Mouse (Mus musculus) embryonic stem cell, embryonic (primary cell): ENCODE measurements around the gene Arhgef28.

Source experiments
- CTCF ChIA-PET, 4 experiments: fragments of 300-600 bp in 2 of 4; fragments of 350-600 bp in 2 of 4; sonication (Branson Sonifier 250); formaldehyde crosslinking; loops; one replicate each; lab custom pipeline; 2022; ENCODE audit warnings: inconsistent platforms in 2 of 4; lab: Charles Lee
- POLR2A ChIA-PET, 4 experiments: fragments of 300-600 bp in 2 of 4; fragments of 350-600 bp in 2 of 4; sonication (Branson Sonifier 250); formaldehyde crosslinking; loops; one replicate each; lab custom pipeline; 2022; ENCODE audit warnings: antibody characterized with exemption in 4 of 4, inconsistent platforms in 1 of 4; lab: Charles Lee

Arhgef28 gene

DNA sequence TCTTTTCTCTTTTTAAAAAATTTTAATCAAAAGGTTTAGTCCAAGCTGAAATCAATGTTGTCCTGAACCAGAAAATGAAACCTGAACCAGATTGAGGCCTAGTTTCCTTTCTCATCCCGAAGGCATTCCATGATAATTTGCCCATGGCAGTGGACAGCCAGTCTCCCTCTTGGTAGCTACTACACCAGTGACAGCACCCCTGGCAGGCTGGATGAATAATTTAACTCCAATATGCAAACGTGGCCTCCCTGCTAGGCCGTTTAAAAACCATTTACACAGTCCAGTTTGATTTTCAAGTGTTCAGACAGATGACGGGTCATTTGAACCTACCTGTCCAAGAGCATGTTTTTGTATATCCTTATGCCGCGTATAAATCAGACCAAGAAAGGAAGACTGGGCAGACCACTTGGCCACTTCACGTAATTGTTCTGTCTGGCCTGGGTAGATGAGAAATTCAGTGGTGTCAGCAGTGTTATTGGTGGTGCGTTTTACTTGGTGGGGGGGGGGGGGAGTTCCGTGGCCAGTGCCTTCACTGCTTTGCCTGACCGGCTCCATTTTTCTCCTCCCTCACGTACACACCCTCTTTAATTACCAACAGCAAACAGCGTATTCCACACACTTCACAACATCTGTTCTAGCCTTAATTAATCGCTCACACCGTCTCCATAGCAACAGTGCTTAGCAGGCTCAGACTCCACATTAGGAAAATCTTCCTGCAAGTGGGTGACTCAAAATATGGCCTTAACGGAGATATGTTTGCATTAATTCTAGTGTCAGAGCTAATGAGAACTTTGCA lies 314.0 kb downstream of the Arhgef28 start:
- CTCF ChIA-PET, result interaction anchor here in 1 of 4 experiments (0.7 kb wide), 1 partner anchor 70 kb away, joined by 4 read pairs; no protein-coding TSS in a partner anchor
- POLR2A ChIA-PET, result interaction anchor here in 2 of 4 experiments (0.6 to 1.0 kb wide), 3 partner anchors 8 to 665 kb away, joined by 3 to 5 read pairs (median 3); no protein-coding TSS in a partner anchor

DNA sequence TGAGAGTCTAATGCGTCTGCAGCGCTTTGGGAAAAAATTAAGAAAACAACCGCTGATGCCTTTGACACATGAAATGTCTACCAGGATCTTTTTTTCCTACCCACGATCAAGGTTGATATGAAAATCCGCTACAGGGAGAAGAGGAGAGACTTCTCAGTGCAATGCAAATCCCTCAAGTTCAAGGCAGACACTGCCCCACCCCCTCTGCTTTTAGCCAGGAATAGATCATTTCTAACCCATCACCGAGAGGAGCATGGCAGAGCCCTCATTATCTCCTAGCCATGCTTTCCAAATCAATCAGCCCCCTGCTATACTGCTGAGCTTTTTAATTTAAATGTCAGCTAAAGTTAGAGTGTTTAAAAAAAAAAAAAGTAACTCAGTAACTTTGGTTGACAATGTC lies 318.2 kb downstream of the Arhgef28 start:
- ChIA-PET CTCF (interaction anchor here in 1 of 4 experiments (1.0 kb wide), 1 partner anchor 51 kb away, joined by 3 read pairs; no protein-coding TSS in a partner anchor), POLR2A (interaction anchor here in 1 of 4 experiments (0.5 kb wide), 1 partner anchor 48 kb away, joined by 3 read pairs; no protein-coding TSS in a partner anchor)

GRCm38 (mm10) chr13:97887558-97887957 lies 318.7 kb downstream of the Arhgef28 start:
- ChIA-PET POLR2A (interaction anchor here in 2 of 4 experiments (0.5 to 0.6 kb wide), 2 partner anchors 45 to 47 kb away, joined by 3 to 4 read pairs; no protein-coding TSS in a partner anchor), CTCF (interaction anchor here in 2 of 4 experiments (0.6 to 1.0 kb wide), 2 partner anchors 51 to 411 kb away, joined by 3 to 11 read pairs; no protein-coding TSS in a partner anchor)

GRCm38 (mm10) chr13:97883629-97884028 lies 322.6 kb downstream of the Arhgef28 start:
- CTCF ChIA-PET, result no interaction called here
- POLR2A ChIA-PET, result interaction anchor here in 1 of 4 experiments (0.5 to 1.2 kb wide), 2 partner anchors 44 to 63 kb away, joined by 3 to 4 read pairs; no protein-coding TSS in a partner anchor

GRCm38 (mm10) chr13:97876450-97876849 lies 329.8 kb downstream of the Arhgef28 start:
- POLR2A ChIA-PET, result no interaction called here
- CTCF ChIA-PET, result no interaction called here

- ChIA-PET CTCF (no interaction called here), POLR2A (no interaction called here)
Observed at GRCm38 (mm10) chr13:97876031-97876430, 330.2 kb downstream of the Arhgef28 start.

DNA sequence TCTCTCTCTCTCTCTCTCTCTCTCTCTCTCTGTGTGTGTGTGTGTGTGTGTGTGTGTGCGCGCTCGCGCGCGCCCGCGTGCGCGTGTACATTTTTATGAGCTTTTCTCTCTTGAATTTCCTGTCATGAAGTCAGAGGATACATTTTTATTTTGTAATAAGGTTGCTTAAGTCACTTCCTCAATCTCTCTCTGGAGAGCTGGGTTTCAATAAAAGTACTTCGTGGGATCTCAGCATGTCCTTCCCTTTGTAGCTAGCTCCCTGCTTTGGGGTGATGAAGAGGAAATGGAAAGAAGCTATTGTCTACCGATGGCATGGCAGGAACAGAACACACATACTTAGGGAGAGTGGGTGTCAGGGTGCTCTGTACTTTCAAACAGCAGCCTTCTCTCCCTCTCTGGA lies 336.8 kb downstream of the Arhgef28 start:
- CTCF ChIA-PET, result no interaction called here
- POLR2A ChIA-PET, result interaction anchor here in 3 of 4 experiments (0.6 to 0.8 kb wide), 5 partner anchors 13 to 432 kb away, joined by 3 to 8 read pairs (median 3); no protein-coding TSS in a partner anchor

DNA sequence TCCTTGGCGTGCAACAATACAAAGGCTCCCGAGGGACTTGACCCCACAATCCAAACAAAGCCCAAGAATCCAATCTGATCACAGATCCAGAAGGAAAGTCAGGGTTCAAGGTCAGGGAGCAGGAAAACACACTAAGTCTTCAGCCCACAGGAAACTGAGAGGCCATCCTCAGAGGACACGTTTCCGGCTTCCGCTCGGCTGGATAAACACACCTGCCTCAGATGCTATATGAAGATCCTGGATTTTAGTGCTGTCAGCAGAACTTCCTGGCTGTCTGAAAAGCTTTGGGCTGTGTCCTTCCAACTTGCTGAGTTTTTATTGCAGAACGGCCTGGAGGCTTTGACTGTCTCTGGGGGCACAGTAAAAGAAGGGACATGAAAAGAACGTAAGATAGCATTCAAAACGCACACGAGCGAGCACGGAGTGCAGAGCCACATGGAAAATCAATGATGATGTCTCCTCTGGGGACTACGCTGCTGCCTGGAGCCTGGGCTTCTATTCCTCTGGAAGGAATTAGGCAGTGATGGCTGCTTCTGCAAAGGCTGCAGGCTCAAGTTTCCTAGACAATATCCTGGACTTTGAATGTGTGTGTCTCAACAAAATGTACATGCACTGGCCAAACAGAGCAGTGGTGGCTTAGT lies 338.8 kb downstream of the Arhgef28 start:
- POLR2A ChIA-PET, result no interaction called here
- CTCF ChIA-PET, result no interaction called here

DNA sequence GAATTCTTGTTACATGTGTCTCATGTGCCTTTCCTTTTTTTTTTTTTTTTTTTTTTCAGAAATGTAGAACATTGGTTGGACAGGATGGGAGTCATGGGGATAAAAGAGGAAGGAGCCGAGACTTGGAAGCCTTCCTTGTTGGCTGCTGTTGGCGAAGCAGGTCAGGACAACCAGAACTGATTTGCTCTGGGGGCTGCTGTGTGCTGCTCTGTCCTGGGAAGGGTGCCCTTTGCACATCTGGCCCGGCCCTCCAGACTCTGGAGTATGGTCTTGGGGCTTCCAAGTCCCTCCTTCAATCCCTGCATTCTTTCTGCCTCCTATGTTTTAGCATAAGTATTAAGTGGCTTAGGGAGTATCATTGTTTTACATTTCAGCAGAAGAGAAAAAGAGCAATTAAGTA lies 347.2 kb downstream of the Arhgef28 start:
- ChIA-PET CTCF (no interaction called here), POLR2A (interaction anchor here in 1 of 4 experiments (0.6 kb wide), 1 partner anchor 545 kb away, joined by 4 read pairs; no protein-coding TSS in a partner anchor)

DNA sequence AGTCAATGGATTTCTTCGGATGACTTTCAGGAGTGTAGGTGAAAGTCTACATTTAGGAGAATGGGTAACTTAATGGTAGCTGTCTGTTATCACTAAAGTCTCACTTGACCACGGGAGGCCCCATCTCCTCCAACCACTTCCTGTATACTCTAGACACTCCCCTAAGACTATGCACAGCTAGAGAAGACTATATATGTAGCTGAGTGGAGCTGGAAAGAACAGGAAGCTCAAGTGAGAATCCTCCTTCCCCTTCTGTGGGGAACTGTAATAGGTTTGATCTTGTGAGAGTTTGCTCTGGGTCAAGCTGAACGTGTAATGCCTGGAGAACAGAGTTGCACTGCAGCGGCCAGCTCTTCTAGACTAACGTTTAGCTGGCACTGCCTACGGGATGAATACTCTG lies 348.4 kb downstream of the Arhgef28 start:
- ChIA-PET POLR2A (interaction anchor here in 1 of 4 experiments (1.4 kb wide), 1 partner anchor 43 kb away, joined by 3 read pairs; no protein-coding TSS in a partner anchor), CTCF (no interaction called here)

DNA sequence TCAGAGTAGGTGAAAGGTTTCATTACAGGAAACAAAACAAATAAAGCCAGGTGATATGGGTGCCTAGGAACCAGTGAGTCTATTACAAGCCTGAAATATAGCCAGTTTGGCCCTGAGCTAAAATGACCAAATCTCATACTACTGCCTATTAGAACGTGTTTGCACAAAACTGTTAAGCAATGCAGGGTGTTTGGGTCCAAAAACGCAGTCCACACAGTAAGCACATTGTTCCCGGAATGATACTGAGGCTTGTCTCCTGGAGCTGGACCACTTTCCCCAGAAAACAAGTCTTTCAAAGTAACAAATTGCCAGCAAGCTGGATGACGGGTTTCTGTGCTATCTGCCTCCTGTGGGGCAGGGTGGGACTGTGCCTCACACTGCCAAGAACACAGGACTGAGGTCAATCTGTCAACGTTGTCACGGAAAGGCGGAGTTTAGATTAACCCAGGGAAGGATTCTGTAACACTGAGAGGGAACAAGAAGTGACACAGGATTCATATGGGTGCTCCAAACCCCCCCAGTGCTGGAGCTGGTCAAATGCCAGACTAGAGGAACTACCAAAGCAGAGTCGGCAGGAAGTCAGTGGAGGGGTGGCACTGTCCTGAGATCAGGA lies 352.8 kb downstream of the Arhgef28 start:
- ChIA-PET CTCF (no interaction called here), POLR2A (no interaction called here)
